Mouse (Mus musculus): Measurements from ENCODE around the gene Ddit4.

The Ddit4 gene

DNA sequence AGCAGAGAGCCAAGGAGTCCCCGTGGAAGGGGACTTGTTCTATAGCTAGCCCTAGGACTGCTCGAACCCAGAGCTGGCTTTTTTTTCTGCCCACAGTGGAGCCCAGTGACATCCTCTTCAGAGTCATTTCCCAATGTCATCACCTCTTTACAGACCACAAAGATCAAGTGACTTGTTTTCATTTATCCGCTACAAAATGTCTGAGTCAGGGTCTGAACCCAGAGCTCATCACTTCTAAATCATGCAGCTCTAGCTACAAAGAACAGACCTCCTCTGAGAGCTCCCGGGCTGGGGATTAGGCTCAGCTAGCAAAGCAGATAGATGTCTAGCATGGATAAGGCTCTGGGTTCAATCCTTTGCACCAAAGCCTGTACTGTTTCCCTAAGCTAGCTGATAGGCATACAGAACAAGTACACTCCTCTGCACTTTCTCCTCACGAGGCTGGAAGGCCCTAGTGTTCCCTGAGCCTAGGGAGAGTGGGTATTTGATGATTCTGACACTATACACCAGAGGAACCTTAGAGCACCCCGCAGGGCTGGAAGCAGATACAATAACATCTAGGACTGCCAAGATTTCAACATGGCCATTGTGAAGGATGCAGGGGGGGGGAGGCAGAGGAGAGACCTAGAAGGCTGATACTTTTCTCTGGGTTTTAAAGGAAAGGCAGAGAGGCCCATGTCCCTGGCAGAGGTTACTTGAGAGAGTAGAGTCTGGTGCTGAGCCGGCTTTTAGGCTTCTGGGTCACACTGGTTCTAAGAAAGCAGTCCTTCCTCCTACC lies 4.1 kb downstream of the Ddit4 start:
- no peak for DNase-seq

DNA sequence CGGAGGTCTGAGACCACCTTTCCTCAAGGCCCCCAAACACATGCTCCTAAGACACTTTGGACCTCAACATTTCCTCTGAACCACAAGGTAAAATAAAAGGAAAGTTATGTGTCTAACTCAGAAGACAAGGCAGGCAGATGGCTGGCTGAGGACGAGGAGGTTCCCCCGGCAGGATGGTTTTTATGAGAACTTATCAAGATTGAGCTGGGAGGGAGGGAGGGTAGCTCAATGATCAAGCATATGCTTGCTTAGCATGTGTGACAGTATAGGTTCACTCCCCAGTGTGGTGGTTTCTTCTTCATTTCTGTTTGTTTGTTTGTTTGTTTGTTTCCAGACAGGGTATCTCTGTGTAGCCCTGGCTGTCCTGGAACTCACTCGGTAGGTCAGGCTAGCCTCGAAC lies 5.3 kb downstream of the Ddit4 start:
- no peak for DNase-seq

DNA sequence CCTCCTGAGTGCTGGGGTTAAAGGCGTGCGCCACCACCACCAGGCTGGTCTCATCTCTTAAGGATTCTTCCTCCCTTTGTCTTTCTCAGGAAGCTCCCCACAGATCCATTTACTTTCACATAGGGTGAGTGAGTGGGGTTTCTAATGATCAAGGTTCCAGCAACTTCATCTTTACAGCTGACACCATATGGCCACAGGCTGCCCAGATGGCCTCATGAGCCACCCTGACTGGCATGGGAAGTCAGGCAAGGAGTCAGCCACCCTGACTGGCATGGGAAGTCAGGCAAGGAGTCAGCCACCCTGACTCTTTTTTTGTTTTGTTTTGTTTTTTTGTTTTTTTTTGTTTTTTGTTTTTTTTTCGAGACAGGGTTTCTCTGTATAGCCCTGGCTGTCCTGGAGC lies 6.2 kb downstream of the Ddit4 start:
- peak in 1 of 2 experiments; percentile 42 for DNase-seq

DNA sequence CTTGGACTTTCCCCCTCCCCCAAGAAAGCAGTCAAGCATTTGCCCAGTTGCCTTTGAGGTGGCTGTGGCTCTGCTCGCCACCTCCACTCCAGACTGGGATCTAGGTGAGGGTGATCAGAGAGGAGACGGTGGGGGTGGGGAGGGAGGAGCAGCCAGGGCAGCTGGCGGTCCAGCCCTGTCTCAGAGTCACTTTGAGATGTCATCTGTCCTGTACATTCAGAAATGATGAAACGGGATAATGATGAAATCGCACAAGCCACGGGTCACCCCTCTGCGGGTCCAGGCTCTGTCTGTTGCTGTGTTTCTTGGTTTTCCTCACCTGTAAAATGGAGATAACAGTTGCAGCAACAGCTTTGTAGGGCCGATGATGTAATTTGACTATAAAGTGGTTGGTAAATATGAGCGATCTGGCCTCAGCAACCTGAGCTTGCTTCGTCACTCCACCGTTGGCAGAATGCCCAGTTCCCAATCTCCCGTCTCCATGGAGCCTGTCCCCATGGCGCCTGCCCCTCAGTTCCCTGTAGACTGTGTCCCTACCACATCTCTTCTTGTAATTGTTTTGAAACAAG lies 8.1 kb downstream of the Ddit4 start:
- peak; percentile 66 to 69 for DNase-seq

DNA sequence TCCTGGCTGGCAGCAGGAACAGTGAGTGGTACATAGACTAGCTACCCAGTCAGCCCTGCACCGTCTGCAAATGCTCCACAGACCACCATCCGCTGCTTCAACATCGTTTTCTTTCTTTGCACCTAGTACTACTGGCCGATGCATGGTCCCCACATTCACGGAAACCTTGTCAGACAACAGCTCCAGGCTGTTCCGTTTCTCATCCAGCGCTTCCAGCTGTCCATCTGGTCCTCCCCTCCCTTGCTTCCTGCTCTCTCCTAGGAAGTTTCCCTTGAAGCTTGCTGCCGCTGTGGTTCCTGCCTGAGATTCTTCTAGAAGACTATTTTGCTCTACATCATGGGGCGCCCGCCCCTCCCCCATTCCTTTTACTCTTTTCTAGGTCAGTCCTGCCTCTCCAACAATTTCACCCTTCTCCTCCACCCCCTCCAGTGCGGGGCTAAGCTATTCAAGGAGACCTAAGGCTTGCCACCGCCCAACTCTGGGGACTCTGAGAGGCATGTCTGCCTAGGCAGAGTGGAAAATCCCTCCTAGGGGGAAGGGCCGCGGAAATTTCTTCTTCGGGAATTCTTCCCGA lies 8.7 kb downstream of the Ddit4 start:
- peak; percentile 68 to 73 for DNase-seq

DNA sequence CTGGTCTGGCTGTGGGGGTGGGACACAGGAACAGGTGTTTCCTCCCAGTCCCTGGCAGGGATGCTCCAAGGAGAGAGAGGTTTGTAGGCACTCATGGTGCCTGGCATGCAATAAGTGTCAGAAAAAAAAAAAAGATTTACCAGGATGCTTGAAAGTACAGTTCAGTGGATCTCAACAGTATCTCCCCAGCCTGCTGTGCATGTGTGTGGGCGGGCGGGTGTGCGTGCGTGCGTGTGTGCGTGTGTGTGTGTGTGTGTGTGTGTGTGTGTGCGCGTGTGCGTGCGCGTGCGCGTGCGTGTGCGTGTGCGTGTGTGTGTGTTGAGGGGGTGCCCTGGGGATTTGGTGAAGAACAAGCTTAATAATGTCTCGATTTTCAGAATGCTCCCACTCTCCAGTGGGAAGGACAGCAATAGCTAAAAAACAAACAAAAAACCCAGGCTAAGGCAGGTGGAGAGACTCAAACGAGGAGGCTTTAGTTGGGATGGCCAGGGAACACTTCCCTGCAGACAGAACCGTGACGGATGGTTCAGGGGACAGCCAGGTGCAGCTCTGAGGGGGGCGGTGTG lies 9.3 kb downstream of the Ddit4 start:
- peak; percentile 55 to 64 for DNase-seq

DNA sequence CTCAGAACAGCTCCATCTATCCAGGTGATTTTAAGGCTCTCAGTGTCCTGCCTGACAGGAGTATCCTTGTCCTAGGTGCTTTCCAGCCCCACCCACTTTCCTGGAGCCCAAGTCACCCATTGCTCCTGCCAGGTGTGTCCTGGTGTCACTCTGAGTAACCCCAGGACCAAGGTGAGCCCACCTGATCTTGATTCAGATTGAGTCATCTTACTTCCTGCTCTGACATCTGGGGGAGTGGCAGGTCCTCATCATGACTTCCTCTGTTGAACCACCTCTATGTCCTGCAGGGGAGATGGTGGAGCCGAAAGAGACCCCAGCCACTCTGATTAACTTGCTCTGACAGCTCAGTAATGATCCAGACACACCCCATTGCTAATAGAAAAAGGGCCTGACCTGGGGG lies 12.6 kb downstream of the Ddit4 start:
- no peak for DNase-seq

DNA sequence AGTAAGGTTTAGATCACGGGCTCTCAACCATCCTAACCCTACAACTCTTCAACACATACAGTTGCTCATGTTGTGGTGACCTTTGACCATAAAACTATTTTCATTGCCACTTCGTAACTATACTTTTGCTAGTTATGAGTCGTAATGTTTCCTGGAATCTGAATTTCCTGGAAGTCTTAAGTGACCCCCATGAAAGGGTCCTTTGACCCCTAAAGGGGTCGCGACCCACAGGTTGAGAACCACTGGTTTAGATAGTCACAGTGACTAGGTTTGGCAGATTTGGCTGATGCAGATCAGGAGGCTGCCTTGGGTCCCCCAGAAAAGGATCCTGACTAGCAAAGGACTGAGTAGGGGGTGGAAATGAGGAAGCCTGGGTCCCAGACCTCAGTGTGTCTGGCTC lies 13.0 kb downstream of the Ddit4 start:
- DNase-seq, result no peak

DNA sequence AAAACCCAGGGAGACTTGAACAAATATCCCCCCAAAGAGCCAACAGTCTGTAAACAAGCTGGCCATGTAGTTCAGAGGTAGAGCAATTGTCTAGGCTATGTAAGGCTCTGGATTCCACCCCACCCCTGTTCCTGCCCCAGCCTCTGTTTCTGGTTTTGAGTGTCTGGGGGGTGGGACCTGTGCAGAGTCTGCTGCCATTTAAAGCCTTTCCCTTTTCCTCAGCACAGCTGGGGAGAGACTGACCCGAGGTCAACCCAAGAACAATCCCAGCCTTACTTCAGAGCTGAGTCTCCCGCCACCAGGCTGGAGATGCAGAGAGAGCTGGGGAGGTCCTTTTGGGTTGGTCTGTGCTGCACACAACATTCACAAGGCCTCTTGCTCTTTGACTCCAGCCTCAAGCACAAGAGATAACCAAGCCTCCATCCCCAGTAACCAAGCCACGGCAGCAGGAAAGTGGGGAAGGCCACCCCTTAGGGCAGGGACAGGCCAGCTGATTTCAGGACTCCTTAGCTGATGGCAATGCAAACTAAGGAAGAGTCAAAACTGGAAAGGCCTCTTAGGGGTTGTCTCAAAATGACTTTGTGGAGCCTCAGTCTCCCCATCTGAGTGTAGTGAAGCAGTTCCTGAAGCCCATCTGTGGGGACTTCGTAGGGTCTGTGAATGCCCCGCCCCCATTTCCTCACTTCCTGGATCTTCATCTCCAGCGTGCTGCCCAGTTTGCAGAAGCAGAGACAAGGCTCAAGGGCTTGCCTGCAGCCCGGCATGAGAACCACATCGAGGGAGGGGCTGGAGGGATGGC lies 15.4 kb downstream of the Ddit4 start:
- no peak for DNase-seq

DNA sequence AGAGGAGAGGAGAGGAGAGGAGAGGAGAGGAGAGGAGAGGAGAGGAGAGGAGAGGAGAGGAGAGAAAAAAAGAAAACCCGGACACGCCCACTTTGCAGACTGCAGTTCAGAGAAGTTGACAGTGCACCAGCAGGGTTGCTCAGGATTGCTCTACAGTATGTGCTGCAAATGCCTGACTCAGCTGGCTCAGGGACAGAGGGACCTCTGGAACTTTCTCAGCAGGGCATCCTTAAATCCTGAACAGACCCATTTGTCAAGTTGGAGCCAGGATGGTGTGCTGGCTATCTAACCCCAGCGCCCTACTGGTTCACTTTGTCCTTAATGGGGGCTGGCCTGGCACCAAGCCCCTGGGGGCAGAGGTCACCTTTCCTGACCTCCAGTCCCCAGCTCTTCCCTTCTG lies 17.6 kb downstream of the Ddit4 start:
- DNase-seq, result no peak

DNA sequence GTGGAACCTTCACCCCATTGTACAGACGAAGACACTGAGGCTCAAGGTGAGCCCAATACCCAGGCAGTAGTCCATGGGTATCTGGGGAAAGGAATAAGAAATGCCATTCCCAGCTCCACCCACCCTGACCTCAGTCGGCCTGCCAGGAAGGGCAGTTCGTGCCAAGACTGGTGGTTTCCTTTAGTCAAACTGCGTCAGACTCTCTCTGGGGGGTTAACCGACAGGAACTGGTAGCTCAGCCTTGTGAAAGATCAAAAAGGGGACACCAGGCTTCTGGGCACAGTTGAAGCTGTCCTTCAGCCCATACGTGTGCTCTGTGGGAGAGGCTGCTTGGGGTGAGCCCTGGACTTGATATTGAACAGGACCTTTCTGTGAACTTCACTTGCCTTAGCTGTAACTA lies 19.1 kb downstream of the Ddit4 start:
- DNase-seq, result no peak

DNA sequence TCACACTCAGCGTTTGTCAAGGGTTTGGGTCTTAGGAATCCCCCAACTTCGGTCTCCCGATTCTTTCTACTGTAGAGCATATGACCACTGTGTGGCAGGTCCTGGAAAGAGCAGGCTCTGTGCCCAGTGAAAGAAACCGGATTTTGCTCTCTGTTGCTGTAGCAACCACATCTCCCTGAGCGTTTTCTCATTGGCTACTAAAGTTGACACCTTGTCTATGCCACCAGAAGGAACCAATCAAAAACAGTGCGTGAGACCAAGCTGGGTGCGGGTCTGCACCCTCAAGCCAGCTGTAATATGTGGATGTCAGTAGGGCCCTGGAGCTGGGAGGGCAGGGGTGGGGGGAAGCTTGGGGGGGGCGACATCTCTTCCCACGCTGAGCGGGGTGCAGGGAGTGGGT lies 20.6 kb downstream of the Ddit4 start:
- DNase-seq, result no peak

DNA sequence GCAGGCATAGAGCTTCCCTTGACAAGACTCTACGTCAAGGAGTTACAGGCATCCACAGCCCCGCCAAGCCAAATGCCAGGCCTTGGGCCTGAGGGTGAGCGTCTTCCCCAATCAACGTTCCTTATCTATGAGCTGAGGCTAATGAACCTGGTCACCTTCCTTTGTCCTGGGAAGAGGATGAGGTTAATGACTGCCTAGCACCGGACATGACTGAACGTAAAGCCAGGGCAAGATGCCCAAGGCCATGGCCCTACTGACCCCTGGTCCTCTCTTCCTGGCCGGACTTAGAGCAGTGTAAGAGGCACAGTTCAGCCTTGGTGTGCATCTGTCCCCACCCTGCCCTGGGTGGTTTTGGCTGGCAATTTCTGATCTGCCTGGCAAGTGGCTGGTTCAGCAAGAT lies 22.4 kb downstream of the Ddit4 start:
- DNase-seq, result no peak

DNA sequence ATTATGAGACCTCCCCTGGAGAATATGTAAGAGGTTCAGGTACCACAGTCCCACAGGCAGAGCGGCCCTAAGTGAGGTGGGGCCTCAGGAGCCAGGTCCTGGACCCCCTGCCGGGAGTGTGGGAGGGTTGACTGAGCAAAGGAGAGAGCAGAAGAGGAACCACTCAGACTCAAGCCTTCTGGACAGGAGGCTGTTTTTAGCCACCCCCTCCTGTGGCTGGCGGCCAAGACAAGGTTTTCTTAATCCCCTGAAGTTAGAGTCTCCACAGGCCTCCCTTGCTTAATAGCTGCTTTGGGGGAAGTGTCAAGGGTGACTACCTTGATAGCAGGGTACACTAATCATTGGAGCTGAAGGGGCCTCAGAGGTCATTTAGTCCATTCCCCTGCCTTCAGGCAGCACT lies 27.3 kb downstream of the Ddit4 start:
- peak in 1 of 2 experiments; percentile 32 for DNase-seq

DNA sequence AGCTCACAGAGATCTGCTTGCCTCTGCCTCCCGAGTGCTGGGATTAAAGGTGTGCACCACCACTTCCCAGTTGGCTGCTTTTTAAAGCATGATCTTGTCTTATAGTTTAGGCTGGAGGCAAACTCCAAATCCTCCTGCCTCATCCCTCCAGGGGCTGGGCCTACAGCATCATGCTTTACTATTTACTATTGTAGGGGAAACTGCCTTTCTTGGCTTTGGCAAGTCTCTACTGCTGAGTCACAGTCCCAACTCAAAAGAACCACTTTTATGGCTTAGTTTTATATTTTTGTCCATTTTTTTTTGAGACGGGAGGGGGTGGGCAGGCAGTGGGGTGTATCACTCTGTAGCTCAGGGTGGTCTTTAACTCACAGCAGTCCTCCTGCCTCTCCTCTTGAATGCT lies 28.1 kb downstream of the Ddit4 start:
- no peak for DNase-seq

DNA sequence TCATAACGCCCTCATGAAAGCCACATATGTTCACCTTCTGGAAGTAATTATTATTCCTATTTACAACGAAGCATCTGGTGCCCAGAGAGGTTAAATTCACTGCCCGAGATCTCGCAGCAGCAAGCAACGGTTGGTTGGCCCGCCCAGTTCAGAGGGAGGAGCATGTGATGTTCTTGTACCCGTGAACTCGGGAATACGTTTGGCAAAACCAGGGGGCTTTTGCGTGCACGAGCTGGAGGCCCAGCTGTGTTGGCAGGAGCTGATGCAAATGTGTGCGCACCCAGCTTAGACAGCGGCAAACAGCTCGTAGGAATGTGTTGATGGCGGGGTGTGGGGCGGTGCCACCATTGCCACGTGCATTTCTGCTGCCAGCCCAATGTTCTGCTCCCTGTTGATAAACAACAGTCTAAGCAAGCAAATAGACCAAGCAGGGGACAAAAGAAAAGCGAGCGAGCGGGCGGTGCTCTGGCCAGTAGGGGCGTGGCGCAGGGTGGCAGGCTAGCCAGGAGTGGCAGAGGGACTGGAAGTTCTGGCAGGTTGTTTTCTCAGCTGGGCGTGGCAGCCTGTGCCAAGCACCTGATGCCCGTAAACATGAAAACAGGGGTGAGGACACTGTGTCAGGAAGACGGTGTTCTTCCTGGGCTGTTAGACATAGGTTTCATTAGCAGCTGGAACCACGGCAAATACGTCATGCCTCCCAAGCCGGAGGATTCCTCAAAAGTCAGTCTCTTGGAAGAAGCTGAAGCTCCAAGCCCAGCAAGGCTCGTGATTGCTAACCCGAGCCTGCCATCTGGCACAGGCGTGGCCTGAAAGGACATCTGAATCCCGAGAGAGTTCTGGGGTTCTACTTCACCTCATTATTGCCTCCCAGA lies 30.6 kb downstream of the Ddit4 start:
- peak; percentile 56 to 63 for DNase-seq

DNA sequence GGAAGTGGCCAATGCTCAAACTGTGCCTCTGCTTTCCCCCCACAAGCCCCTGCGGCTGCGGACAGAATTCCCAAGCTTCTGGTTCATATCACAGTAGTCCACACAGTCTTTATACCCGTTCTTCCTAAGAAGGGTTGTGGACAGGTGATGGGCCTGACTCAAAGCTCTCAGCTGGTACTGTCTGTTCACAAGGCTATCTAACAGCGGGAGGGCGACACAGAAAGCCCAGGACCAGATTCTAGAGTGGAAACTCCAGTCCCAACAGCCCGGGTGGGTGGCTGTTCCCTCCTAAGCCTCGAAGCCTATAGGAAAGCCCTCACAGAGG lies 31.2 kb downstream of the Ddit4 start:
- no peak for DNase-seq

DNA sequence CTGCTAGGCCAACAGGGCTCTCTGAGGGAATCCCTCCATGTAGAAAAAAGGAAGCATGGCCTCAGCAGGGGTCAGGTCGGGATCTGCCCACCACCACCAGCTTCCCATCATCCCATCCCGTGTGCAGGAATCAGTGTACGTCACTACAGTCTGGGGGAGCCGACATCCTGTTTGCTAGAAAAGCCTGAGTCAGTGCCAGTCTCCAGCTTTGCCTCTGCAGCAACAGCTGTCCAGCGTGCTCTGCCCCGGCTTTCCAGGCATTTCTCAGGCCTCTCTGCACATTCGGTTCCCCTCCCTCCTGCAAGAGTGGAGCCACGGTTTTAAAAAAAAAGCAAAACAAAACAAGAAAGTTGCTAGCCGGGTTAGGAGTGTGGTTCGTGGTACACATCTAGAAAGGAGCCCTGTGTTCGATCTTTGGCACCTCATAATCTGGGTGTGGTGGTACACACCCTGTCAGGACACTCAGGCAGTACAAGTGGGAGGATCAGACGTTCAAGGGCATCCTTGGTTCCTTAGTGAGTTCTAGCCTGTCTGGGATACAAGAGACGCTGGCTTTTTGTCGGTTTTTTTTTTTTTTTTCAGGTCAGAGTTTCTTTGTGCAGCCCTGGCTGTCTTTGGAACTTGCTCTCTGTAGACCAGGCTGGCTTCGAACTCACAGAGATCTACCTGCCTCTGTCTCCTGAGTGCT lies 32.0 kb downstream of the Ddit4 start:
- no peak for DNase-seq

DNA sequence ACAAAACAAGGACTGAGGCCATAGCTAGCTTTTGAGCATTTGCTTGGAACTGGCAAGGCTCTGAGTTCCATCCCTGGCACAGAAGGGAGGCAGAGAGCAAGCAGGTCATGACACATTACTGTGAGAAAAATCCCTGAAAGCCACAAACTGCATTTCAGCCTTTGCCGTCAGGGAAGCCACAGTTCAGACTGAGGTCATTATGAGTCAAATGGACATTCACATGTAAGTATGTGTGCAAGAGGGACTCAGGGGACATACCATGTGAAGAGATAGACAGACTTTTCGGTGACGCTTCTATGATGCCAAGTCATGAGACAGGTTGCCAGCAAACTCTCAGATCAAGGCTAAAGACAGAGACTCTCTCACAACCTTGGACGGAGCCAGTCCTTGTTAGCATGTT lies 33.5 kb downstream of the Ddit4 start:
- no peak for DNase-seq

DNA sequence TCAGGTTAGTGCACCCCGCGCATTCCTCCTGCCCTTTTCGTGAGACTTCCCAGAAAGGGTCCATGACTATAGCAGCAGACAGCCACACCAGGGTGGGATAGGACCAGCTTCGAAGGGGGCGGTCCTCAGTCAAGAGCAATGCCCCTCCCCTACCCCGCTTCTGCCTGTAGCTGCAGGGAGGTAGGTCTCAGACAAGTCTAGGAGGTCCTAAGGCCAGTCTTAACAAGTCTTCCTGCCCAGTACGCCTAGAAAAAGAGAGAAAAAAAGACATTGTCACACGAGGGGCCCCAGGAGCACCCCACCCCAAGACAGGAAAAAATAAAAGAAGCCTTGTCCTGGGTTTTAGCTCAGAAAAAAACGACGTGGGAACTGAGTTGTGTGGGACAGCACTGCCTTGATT lies 35.0 kb downstream of the Ddit4 start:
- no peak for DNase-seq

DNA sequence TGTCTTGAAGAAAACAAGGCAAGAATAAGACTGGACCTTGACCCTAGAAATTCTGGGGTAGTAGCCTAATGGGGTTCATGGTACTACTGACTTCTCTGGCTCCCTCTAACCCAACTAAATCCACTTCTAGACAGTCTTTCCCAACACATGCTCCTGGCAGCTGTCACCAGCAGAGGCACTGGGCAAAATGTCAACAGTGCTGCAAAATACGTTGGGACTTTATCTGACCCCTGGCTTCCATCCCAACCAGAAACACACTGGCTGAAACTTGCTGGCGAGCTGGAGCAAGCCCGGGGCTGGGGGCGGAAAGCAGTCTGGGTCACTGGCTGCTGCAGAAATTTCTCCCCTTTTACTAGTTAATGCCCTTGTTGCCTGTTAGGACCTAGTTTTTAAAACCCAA lies 35.5 kb downstream of the Ddit4 start:
- no peak for DNase-seq

All from cerebellum, postnatal 36 days (tissue).